Mouse (Mus musculus) myocyte (in vitro differentiated cells): ENCODE results near the gene Scn1b. TPM values are rescaled to one million over a fixed set of nuclear protein-coding genes. Genes with fewer than 3 reads are reported as not detected.

ENCODE experiments used
- H3K27me3 ChIP-seq: one replicate; pipeline ENCODE4 v1.6.1; 2011; ENCODE audit not compliant: control insufficient read depth, insufficient read depth, insufficient read length
- H3K36me3 ChIP-seq: one replicate; pipeline ENCODE4 v1.6.1; 2011; ENCODE audit not compliant: control insufficient read depth, insufficient read depth
- H3K4me2 ChIP-seq: one replicate; pipeline ENCODE4 v1.6.1; 2011; ENCODE audit warnings: low read depth, control low read depth
- H3K4me3 ChIP-seq: one replicate; pipeline ENCODE4 v1.5.1; 2011; ENCODE audit warnings: mild to moderate bottlenecking, control low read depth, moderate library complexity
- H3K79me2 ChIP-seq: one replicate; pipeline ENCODE4 v1.6.1; 2011; ENCODE audit not compliant: control insufficient read depth, insufficient read depth
- H3ac ChIP-seq: one replicate; pipeline ENCODE4 v1.6.1; 2011; ENCODE audit not compliant: control insufficient read depth, insufficient read length
- CEBPB ChIP-seq: IDR thresholded peaks from 2 replicates; pipeline ENCODE4 v1.6.1; 2011; ENCODE audit warnings: mild to moderate bottlenecking, moderate library complexity; ENCODE audit not compliant: poor library complexity, insufficient read depth, severe bottlenecking
- E2F4 ChIP-seq: IDR thresholded peaks from one replicate; pipeline ENCODE4 v1.6.1; 2011; ENCODE audit warnings: mild to moderate bottlenecking, control low read depth, moderate library complexity; ENCODE audit not compliant: insufficient read depth
- MAX ChIP-seq: IDR thresholded peaks from one replicate; pipeline ENCODE4 v1.6.1; 2011; ENCODE audit warnings: low read depth, mild to moderate bottlenecking, control low read depth
- MYOD1 ChIP-seq, 3 experiments: IDR thresholded peaks; one replicate each; pipeline ENCODE4 v1.6.1; 2011; ENCODE audit warnings: control low read depth in 2 of 3, low read depth in 2 of 3, mild to moderate bottlenecking in 2 of 3, moderate library complexity in 1 of 3; ENCODE audit not compliant: insufficient read length in 2 of 3, control insufficient read depth in 1 of 3
- MYOG ChIP-seq, 3 experiments: IDR thresholded peaks; one replicate each; pipeline ENCODE4 v1.6.1; 2011; ENCODE audit warnings: control low read depth in 2 of 3, low read depth in 2 of 3, mild to moderate bottlenecking in 2 of 3; ENCODE audit not compliant: insufficient read length in 2 of 3, control insufficient read depth in 1 of 3, insufficient read depth in 1 of 3
- POLR2A ChIP-seq: IDR thresholded peaks from one replicate; pipeline ENCODE4 v1.6.1; 2011; ENCODE audit warnings: low read depth, mild to moderate bottlenecking, control low read depth, moderate library complexity; ENCODE audit not compliant: insufficient read length
- POLR2AphosphoS2 ChIP-seq: IDR thresholded peaks from one replicate; pipeline ENCODE4 v1.6.1; 2011; ENCODE audit warnings: low read depth, control low read depth; ENCODE audit not compliant: insufficient read length
- REST ChIP-seq: IDR thresholded peaks from one replicate; pipeline ENCODE4 v1.6.1; 2011; ENCODE audit warnings: mild to moderate bottlenecking, control low read depth, moderate library complexity; ENCODE audit not compliant: insufficient read depth, insufficient read length
- SRF ChIP-seq: IDR thresholded peaks from one replicate; pipeline ENCODE4 v1.6.1; 2011; ENCODE audit warnings: low read depth; ENCODE audit not compliant: control insufficient read depth, insufficient read length
- TCF12 ChIP-seq: IDR thresholded peaks from one replicate; pipeline ENCODE4 v1.6.1; 2011; ENCODE audit warnings: mild to moderate bottlenecking, control low read depth; ENCODE audit not compliant: poor library complexity, insufficient read depth, severe bottlenecking
- TCF3 ChIP-seq: IDR thresholded peaks from one replicate; pipeline ENCODE4 v1.6.1; 2011; ENCODE audit warnings: low read depth, control low read depth; ENCODE audit not compliant: insufficient read length
- USF1 ChIP-seq: IDR thresholded peaks from one replicate; pipeline ENCODE4 v1.6.1; 2011; ENCODE audit warnings: low read depth, mild to moderate bottlenecking, control low read depth, moderate library complexity
- polyA plus RNA-seq: library from polyadenylated mRNA; unstranded; fragments of >200 nt; fragmentation: generic; extraction: Trizol; gene quantifications from one replicate; pipeline ENCODE4 v1.2.1, GENCODE M21; 2012; ENCODE audit warnings: missing spikeins

Gene Scn1b
- polyA plus RNA-seq = 4.1 TPM

DNA sequence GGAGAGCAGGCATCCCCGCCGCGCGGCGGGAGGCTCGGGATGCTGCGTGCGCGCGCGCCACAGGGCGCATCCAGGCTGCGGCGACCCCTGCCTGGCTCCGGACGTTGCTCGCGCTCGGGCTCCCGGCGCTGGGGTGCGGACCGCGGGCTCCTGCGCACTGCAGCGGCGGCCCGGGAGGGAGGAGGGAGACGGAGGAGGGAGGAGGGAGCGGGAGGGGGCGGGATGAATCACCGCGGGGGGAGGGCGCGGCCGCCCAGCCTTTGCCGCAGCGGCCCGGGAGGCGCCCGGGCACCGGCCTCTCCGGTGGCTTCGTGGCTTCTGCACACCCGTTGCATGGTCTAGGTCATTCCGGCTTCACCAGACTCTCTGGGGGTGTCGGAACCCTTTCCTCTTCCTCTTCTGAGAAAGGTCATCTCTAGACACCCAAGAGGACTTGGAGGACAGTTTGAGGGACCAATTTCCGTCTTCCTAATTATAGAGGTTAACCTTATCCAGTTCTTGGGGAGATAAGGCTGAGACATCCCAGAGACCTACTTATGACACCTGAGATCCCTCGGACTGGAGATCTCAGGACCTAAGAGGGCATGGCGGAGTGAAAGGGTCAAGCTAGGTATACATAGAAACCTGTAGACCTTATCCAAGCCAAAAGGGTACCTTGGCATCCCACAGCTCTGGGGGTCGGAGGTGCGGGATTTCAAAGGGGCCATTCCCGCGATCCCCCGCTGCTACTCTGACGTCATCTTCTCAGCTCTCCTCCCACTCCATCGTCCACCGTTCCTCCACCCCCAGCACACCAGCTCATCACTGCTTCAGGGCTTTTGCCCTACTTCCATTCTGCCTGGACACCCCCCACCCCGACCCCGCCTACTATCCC lies at the start of gene Scn1b:
TSS of gene Scn1b (minus strand) at position 153 of the 874 bp plus-strand sequence.
- peak within 1 kb of the TSS; percentile 20 for H3ac ChIP-seq
- TF ChIP-seq POLR2AphosphoS2 = peak; percentile 22
- TF ChIP-seq MAX = no peak
- TF ChIP-seq E2F4 = no peak
- peak; percentile 58 for TF ChIP-seq POLR2A
- TF ChIP-seq TCF12 = no peak
- TF ChIP-seq MYOD1 (IDR thresholded peaks at IDR 0.05; ENCODE audit: control insufficient read depth in 1 of 3, insufficient read length in 2 of 3, low read depth in 2 of 3) = no peak
- no peak for TF ChIP-seq SRF
- TF ChIP-seq CEBPB = no peak
- no peak for TF ChIP-seq USF1
- TF ChIP-seq MYOG (IDR thresholded peaks at IDR 0.05; ENCODE audit: control insufficient read depth in 1 of 3, insufficient read depth in 1 of 3, insufficient read length in 2 of 3, low read depth in 2 of 3) = no peak
- TF ChIP-seq REST = no peak
- no peak for TF ChIP-seq TCF3
- H3K4me3 ChIP-seq = no peak within 1 kb of the TSS
- no peaks in the 10 kb centered on the region for H3K79me2 ChIP-seq
- peak within 1 kb of the TSS; percentile 84 for H3K4me2 ChIP-seq
- H3K27me3 ChIP-seq = no peaks in the 10 kb centered on the region
- peaks cover 5% of the 10 kb centered on the region for H3K36me3 ChIP-seq

DNA sequence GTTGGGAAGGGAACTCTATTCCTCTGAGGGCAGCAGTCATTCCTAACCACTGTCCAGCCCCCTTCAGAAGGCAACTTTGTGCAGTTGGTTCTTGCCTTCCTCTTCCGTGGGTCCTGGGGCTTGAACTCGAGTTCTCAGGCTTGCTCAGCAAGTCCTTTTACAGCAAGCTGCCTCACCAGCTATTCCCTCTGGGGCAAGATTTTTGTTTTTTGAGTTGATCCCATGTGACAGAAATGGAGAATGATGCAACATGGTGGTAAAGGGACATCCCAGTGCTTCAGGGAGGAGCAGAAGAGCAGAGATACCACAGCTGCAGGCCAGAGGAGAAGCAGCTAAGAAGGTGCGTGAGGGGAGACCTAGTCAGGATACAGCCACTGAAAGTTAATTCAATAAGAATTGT lies 48.3 kb upstream of the Scn1b start:
- H3K79me2 ChIP-seq = no peaks in the 10 kb centered on the region
- TF ChIP-seq TCF3 (no peak), MYOG (IDR thresholded peaks at IDR 0.05; ENCODE audit: control insufficient read depth in 1 of 3, insufficient read depth in 1 of 3, insufficient read length in 2 of 3, low read depth in 2 of 3) (no peak), POLR2A (no peak), TCF12 (no peak), E2F4 (no peak), REST (no peak), SRF (no peak), MYOD1 (IDR thresholded peaks at IDR 0.05; ENCODE audit: control insufficient read depth in 1 of 3, insufficient read length in 2 of 3, low read depth in 2 of 3) (no peak), MAX (no peak), CEBPB (no peak), POLR2AphosphoS2 (no peak), USF1 (no peak)
- no peak overlapping the region for H3ac ChIP-seq
- H3K27me3 ChIP-seq = peaks cover 11% of the 10 kb centered on the region
- H3K4me3 ChIP-seq = no peak overlapping the region
- H3K4me2 ChIP-seq = no peak overlapping the region
- no peaks in the 10 kb centered on the region for H3K36me3 ChIP-seq

DNA sequence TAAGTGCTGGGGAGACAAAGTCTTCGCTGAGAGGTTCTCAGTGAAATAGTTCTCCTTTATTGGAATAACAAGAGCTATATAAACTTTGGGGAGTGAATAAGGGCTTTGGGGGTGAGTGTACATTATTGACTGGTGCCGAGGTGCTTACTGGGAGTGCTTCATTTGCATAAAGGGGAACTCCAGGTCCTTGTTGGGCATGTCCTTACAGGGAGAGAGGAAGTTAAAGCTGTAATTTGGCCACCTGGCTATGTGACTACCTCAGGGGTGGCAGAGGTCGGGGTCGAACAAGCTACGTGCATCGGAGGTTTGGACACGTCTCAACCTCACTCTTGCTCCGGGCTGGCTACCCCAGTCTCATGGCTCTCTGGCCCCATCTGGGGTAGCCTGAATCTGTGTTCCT lies 47.7 kb upstream of the Scn1b start:
- Histone ChIP-seq H3K36me3 (no peaks in the 10 kb centered on the region), H3K79me2 (no peaks in the 10 kb centered on the region), H3ac (no peak overlapping the region), H3K4me2 (no peak overlapping the region), H3K27me3 (peaks cover 11% of the 10 kb centered on the region), H3K4me3 (no peak overlapping the region)
- TF ChIP-seq MAX = no peak
- no peak for TF ChIP-seq USF1
- TF ChIP-seq TCF3 = no peak
- TF ChIP-seq REST = no peak
- TF ChIP-seq TCF12 = no peak
- TF ChIP-seq POLR2AphosphoS2 = no peak
- TF ChIP-seq E2F4 = no peak
- no peak for TF ChIP-seq MYOD1 (IDR thresholded peaks at IDR 0.05; ENCODE audit: control insufficient read depth in 1 of 3, insufficient read length in 2 of 3, low read depth in 2 of 3)
- TF ChIP-seq SRF = no peak
- TF ChIP-seq MYOG (IDR thresholded peaks at IDR 0.05; ENCODE audit: control insufficient read depth in 1 of 3, insufficient read depth in 1 of 3, insufficient read length in 2 of 3, low read depth in 2 of 3) = no peak
- no peak for TF ChIP-seq POLR2A
- no peak for TF ChIP-seq CEBPB

DNA sequence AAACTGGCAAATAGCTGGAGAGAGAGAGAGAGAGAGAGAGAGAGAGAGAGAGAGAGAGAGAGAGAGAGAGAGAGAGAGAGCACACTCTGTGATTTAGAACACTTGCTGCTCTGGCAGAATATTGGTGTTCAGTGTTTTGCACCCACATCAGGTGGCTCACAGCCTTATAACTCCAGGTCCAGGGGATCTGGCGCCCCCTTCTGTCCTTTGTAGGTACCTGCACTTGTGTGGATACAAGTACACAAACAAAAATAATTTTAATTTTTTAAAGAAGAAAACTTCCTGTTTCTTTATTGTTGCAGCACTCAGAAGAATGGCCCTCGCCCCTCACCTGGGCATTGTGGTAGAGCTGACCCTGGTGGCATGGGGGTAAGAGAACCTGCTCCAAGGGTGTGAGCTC lies 45.4 kb upstream of the Scn1b start:
- TF ChIP-seq MYOD1 (IDR thresholded peaks at IDR 0.05; ENCODE audit: control insufficient read depth in 1 of 3, insufficient read length in 2 of 3, low read depth in 2 of 3) (no peak), USF1 (no peak), TCF12 (no peak), E2F4 (no peak), REST (no peak), MAX (no peak), CEBPB (no peak), POLR2A (no peak), TCF3 (no peak), MYOG (IDR thresholded peaks at IDR 0.05; ENCODE audit: control insufficient read depth in 1 of 3, insufficient read depth in 1 of 3, insufficient read length in 2 of 3, low read depth in 2 of 3) (no peak), POLR2AphosphoS2 (no peak), SRF (no peak)
- H3K79me2 ChIP-seq = no peaks in the 10 kb centered on the region
- H3K4me2 ChIP-seq = no peak overlapping the region
- H3K27me3 ChIP-seq = peaks cover 6% of the 10 kb centered on the region
- H3ac ChIP-seq = no peak overlapping the region
- H3K36me3 ChIP-seq = no peaks in the 10 kb centered on the region
- H3K4me3 ChIP-seq = no peak overlapping the region
